16 mouse cellular contexts compared by ENCODE assay signal in the genomic region with DNA sequence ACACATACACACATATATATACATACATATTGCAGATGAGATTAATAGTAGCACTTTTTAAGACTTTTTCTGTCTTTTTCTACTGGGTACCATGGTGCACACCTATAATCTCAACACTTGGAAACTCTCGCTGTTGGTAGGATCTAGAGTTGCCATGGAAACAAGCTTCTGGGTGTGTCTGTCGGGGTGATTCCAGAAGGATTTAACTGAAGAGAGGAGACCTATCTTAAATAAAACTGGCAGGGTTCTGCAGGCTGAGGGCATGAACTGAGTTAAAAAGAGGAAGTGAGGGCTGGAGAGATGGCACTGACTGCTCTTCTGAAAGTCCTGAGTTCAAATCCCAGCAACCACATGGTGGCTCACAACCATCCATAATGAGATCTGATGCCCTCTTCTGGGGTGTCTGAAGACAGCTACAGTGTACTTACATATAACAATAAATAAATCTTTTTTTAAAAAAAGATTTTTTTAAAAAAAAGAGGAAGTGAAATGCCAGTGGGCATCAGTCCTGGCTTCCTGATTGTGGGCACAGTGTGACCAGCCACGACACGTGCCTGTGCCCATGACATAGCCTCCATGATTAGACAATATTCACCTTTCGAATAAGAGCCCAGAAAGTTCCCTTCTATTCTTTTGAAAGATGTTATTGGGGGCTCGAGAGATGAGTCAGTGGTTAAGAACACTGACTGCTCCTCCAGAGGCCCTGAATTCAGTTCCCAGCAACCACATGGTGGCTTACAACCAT. TPM values are rescaled to one million over a fixed set of nuclear protein-coding genes. Genes with fewer than 3 reads are reported as not detected.
"Had no signal": no experiment of that assay in that cellular context is flagged by ENCODE, and none has a peak within 500 bp of the region (broad histone marks: within the 10 kb centered on the region; RNA-seq: fewer than 3 reads in every experiment).

No protein-coding gene starts in this region.

- H3K27ac ChIP-seq: limb, embryonic 13.5 days; liver, embryonic 14.5 days; midbrain, embryonic 12.5 days; stomach, postnatal 0 days had no signal

- H3K4me2 ChIP-seq: limb, embryonic 13.5 days; midbrain, embryonic 12.5 days had no signal

- H3K36me3 ChIP-seq: limb, embryonic 13.5 days; midbrain, embryonic 12.5 days had no signal

- ATAC-seq: lung, postnatal 0 days had no signal

- DNase-seq: kidney, postnatal 25 days; layer of hippocampus, postnatal 36 days; left cerebral cortex, postnatal 4 days; lung, adult 2 months; lung, postnatal 36 days; right cerebral cortex, postnatal 14 days; thymus, postnatal 4 days had no signal

- H3K4me3 ChIP-seq: limb, embryonic 13.5 days; midbrain, embryonic 12.5 days had no signal

- H3K27me3 ChIP-seq: limb, embryonic 13.5 days; midbrain, embryonic 12.5 days had no signal

- H3K9me3 ChIP-seq: midbrain, embryonic 12.5 days had no signal

- H3K9ac ChIP-seq: limb, embryonic 13.5 days; liver, embryonic 14.5 days; midbrain, embryonic 12.5 days had no signal

RNA-seq across cellular contexts. Expression of a gene that starts 4.8 kb away (rescaled TPM):
- total RNA-seq: left cerebral cortex, adult 8-10 months; liver, adult 2 months; megakaryocyte-erythroid progenitor cell, adult 5-6 weeks had no signal
- polyA plus RNA-seq: liver, adult 2 months; spleen, adult 2 months had no signal

RNA-seq across cellular contexts. Expression of a gene that starts 45.3 kb away (rescaled TPM):
- total RNA-seq: megakaryocyte-erythroid progenitor cell, adult 5-6 weeks had no signal
